Mouse (Mus musculus) stomach, embryonic 16.5 days (tissue): ENCODE results near the gene Serf2. TPM values are rescaled to one million over a fixed set of nuclear protein-coding genes. Genes with fewer than 3 reads are reported as not detected.
A peak's percentile ranks its signal among the peaks of the same experiment; 100 is the strongest.

ENCODE experiments used
- ATAC-seq: fragments of 200-750 bp; cut with Nextera tagmentation; 2 replicates; pipeline ENCODE4 v1.8.0; 2017; ENCODE audit warnings: moderate number of reproducible peaks, moderate TSS enrichment; ENCODE audit not compliant: insufficient read depth, low FRiP score
- H3K27ac ChIP-seq: fragments of 300-500 bp; sonication (generic); 2 replicates; pipeline ENCODE4 v1.5.1; 2014; ENCODE audit warnings: low read length
- H3K27me3 ChIP-seq: fragments of 300-500 bp; sonication (generic); 2 replicates; pipeline ENCODE4 v1.6.1; 2014; ENCODE audit warnings: low read length, control low read depth, mixed read lengths; ENCODE audit not compliant: control insufficient read depth, insufficient read depth
- H3K36me3 ChIP-seq: fragments of 300-500 bp; sonication (generic); 2 replicates; pipeline ENCODE4 v1.6.1; 2014; ENCODE audit warnings: low read length; ENCODE audit not compliant: control insufficient read depth, insufficient read depth
- H3K4me1 ChIP-seq: fragments of 300-500 bp; sonication (generic); 2 replicates; pipeline ENCODE4 v1.6.1; 2014; ENCODE audit warnings: low read length, control low read depth, mixed read lengths; ENCODE audit not compliant: control insufficient read depth, insufficient read depth
- H3K4me2 ChIP-seq: fragments of 300-500 bp; sonication (generic); 2 replicates; pipeline ENCODE4 v1.6.1; 2014; ENCODE audit warnings: low read depth, low read length, mixed read lengths
- H3K4me3 ChIP-seq: fragments of 300-500 bp; sonication (generic); replicated peaks from 2 replicates; pipeline ENCODE4 v1.5.1; 2014; ENCODE audit warnings: mild to moderate bottlenecking, low read length
- H3K9ac ChIP-seq: fragments of 300-500 bp; sonication (generic); 2 replicates; pipeline ENCODE4 v1.6.1; 2014; ENCODE audit warnings: low read length
- H3K9me3 ChIP-seq: fragments of 300-500 bp; sonication (generic); replicated peaks from 2 replicates; pipeline ENCODE4 v1.6.1; 2016; ENCODE audit warnings: low read length, control low read depth; ENCODE audit not compliant: control insufficient read depth
- WGBS: fragments of 180-500 bp; shearing (Covaris S2); extraction: QIAGEN DNeasy Blood & Tissue Kit; methylation state at CpG from one replicate; pipeline ENCODE4 v1.1.7; 2014; 5-methylcytosine and 5-hydroxymethylcytosine counted together
- polyA plus RNA-seq: library from polyadenylated mRNA; unstranded; fragments of >200 nt; fragmentation: Nextera tagmentation; extraction: Ambion mirVana; gene quantifications from 2 replicates; pipeline ENCODE4 v1.2.1, GENCODE M21; 2015

Gene Serf2
- polyA plus RNA-seq, 1 experiment from 2014 or later, result 496 TPM

GRCm38 (mm10) chr2:121443068-121443349 lies 6.0 kb upstream of the Serf2 start:
- H3K27ac ChIP-seq, result no peak overlapping the region
- H3K9ac ChIP-seq, result peak overlapping the region; percentile 60
- no peaks in the 10 kb centered on the region for H3K27me3 ChIP-seq
- peaks cover 11% of the 10 kb centered on the region for H3K4me1 ChIP-seq
- no peaks in the 10 kb centered on the region for H3K9me3 ChIP-seq
- no peak for ATAC-seq
- peak overlapping the region; percentile 53 for H3K4me3 ChIP-seq
- 7% methylated on average over 8 of the region's 8 CpGs for WGBS
- H3K36me3 ChIP-seq, result peaks cover 6% of the 10 kb centered on the region
- H3K4me2 ChIP-seq, result peak overlapping the region; percentile 81

- ATAC-seq, result no peak
- no peak within 1 kb of the TSS for H3K4me3 ChIP-seq
- H3K27ac ChIP-seq, result no peak within 1 kb of the TSS
- 0 out of 2 replicates have a peak, but pooled peaks cover 3% of the 10 kb centered on the region for H3K36me3 ChIP-seq
- H3K4me1 ChIP-seq, result peaks cover 11% of the 10 kb centered on the region
- 86% methylated on average over 1 of the region's 1 CpGs for WGBS
- peak within 1 kb of the TSS; percentile 81 for H3K4me2 ChIP-seq
- H3K9me3 ChIP-seq, result no peaks in the 10 kb centered on the region
- H3K9ac ChIP-seq, result no peak within 1 kb of the TSS
- no peaks in the 10 kb centered on the region for H3K27me3 ChIP-seq
Measured at GRCm38 (mm10) chr2:121444178-121444577, 4.8 kb upstream of the Serf2 start, which contains the start of gene Ell3. TSS of gene Ell3 (minus strand) at chr2:121444278.

GRCm38 (mm10) chr2:121445117-121445516 lies 3.9 kb upstream of the Serf2 start:
- Histone ChIP-seq H3K4me3 (no peak overlapping the region), H3K27me3 (no peaks in the 10 kb centered on the region), H3K4me1 (peaks cover 11% of the 10 kb centered on the region), H3K36me3 (no peaks in the 10 kb centered on the region), H3K9ac (no peak overlapping the region), H3K27ac (no peak overlapping the region), H3K4me2 (no peak overlapping the region), H3K9me3 (no peaks in the 10 kb centered on the region)
- no peak for ATAC-seq
- 77% methylated on average over 3 of the region's 3 CpGs for WGBS

GRCm38 (mm10) chr2:121446506-121446905 lies 2.5 kb upstream of the Serf2 start:
- Histone ChIP-seq H3K4me2 (no peak overlapping the region), H3K27me3 (no peaks in the 10 kb centered on the region), H3K27ac (no peak overlapping the region), H3K36me3 (no peaks in the 10 kb centered on the region), H3K4me3 (no peak overlapping the region), H3K9me3 (no peaks in the 10 kb centered on the region), H3K4me1 (peaks cover 22% of the 10 kb centered on the region), H3K9ac (no peak overlapping the region)
- 86% methylated on average over 4 of the region's 4 CpGs for WGBS
- no peak for ATAC-seq

- Histone ChIP-seq H3K27me3 (no peaks in the 10 kb centered on the region), H3K4me3 (no peak overlapping the region), H3K27ac (no peak overlapping the region), H3K4me1 (peaks cover 18% of the 10 kb centered on the region), H3K36me3 (no peaks in the 10 kb centered on the region), H3K9me3 (no peaks in the 10 kb centered on the region), H3K9ac (no peak overlapping the region), H3K4me2 (no peak overlapping the region)
- WGBS, result 72% methylated on average over 3 of the region's 3 CpGs
- no peak for ATAC-seq
Measured at GRCm38 (mm10) chr2:121447006-121447405, 2.0 kb upstream of the Serf2 start.

- Histone ChIP-seq H3K36me3 (no peaks in the 10 kb centered on the region), H3K4me2 (peak overlapping the region; percentile 78), H3K9me3 (no peaks in the 10 kb centered on the region), H3K4me1 (peaks cover 21% of the 10 kb centered on the region; the same call in 1 of the 2 replicates), H3K27me3 (no peaks in the 10 kb centered on the region), H3K27ac (peak overlapping the region; percentile 97), H3K9ac (peak overlapping the region; percentile 74), H3K4me3 (peak overlapping the region; percentile 94)
- ATAC-seq, result no peak
- WGBS, result 12% methylated on average over 9 of the region's 9 CpGs
Measured at GRCm38 (mm10) chr2:121448136-121448535, 859 bp upstream of the Serf2 start.

GRCm38 (mm10) chr2:121449545-121450011 lies 583 bp downstream of the Serf2 start:
- Histone ChIP-seq H3K27me3 (no peaks in the 10 kb centered on the region), H3K4me1 (peaks cover 22% of the 10 kb centered on the region; the same call in 1 of the 2 replicates), H3K4me2 (peak overlapping the region; percentile 91), H3K4me3 (peak overlapping the region; percentile 94), H3K9me3 (no peaks in the 10 kb centered on the region), H3K36me3 (no peaks in the 10 kb centered on the region), H3K9ac (peak overlapping the region; percentile 96), H3K27ac (peak overlapping the region; percentile 96)
- under 1% methylated on average over 54 of the region's 54 CpGs for WGBS
- no peak; the same call in 1 of the 2 replicates for ATAC-seq

- ATAC-seq, result no peak
- Histone ChIP-seq H3K27me3 (no peaks in the 10 kb centered on the region), H3K27ac (peak overlapping the region; percentile 96), H3K36me3 (no peaks in the 10 kb centered on the region), H3K9me3 (no peaks in the 10 kb centered on the region), H3K4me1 (peaks cover 22% of the 10 kb centered on the region; the same call in 1 of the 2 replicates), H3K9ac (peak overlapping the region; percentile 96), H3K4me3 (peak overlapping the region; percentile 94), H3K4me2 (peak overlapping the region; percentile 91)
- 1% methylated on average over 7 of the region's 7 CpGs for WGBS
Measured at GRCm38 (mm10) chr2:121450093-121450492, 1.1 kb downstream of the Serf2 start.

GRCm38 (mm10) chr2:121452361-121452760 lies 3.4 kb downstream of the Serf2 start:
- H3K9me3 ChIP-seq, result no peaks in the 10 kb centered on the region
- peaks cover 28% of the 10 kb centered on the region for H3K4me1 ChIP-seq
- no peak overlapping the region for H3K27ac ChIP-seq
- 0 out of 2 replicates have a peak overlapping the region, but pooled peaks have one; percentile 22 for H3K9ac ChIP-seq
- no peaks in the 10 kb centered on the region for H3K27me3 ChIP-seq
- H3K4me2 ChIP-seq, result no peak overlapping the region
- ATAC-seq, result no peak
- H3K4me3 ChIP-seq, result no peak overlapping the region
- no peaks in the 10 kb centered on the region for H3K36me3 ChIP-seq
- 77% methylated on average over 4 of the region's 4 CpGs for WGBS
